Mouse (Mus musculus) cerebellum, adult 2 months (tissue): ENCODE results near the gene Unc5c. TPM values are rescaled to one million over a fixed set of nuclear protein-coding genes. Genes with fewer than 3 reads are reported as not detected.

Experiments used
- DNase-seq, 2 experiments: peaks; one replicate each; pipeline ENCODE4 v3.0.0; 2021
- H3K27ac ChIP-seq: fragments of 200-500 bp; 2 replicates; pipeline ENCODE4 v1.5.1; 2012; ENCODE audit warnings: low read length, control low read depth, inconsistent platforms; ENCODE audit not compliant: insufficient read depth
- H3K27me3 ChIP-seq: fragments of 200-500 bp; 2 replicates; pipeline ENCODE4 v1.6.1; 2012; ENCODE audit warnings: inconsistent platforms, mild to moderate bottlenecking, low read length, moderate library complexity; ENCODE audit not compliant: control insufficient read depth, insufficient read depth
- H3K4me1 ChIP-seq: fragments of 200-500 bp; 2 replicates; pipeline ENCODE4 v1.6.1; 2011; ENCODE audit warnings: low read length; ENCODE audit not compliant: control insufficient read depth, insufficient read depth
- H3K4me3 ChIP-seq: fragments of 200-500 bp; replicated peaks from 2 replicates; pipeline ENCODE3; 2011; ENCODE audit warnings: mild to moderate bottlenecking, low read depth, low read length, control low read depth; ENCODE audit not compliant: insufficient read depth
- CTCF ChIP-seq: fragments of 200-500 bp; IDR thresholded peaks from 2 replicates; pipeline ENCODE4 v1.5.1; 2011; ENCODE audit warnings: low read depth, mild to moderate bottlenecking, control low read depth, low read length, moderate library complexity, borderline replicate concordance; ENCODE audit not compliant: insufficient read depth
- POLR2A ChIP-seq: fragments of 200-500 bp; IDR thresholded peaks from 2 replicates; pipeline ENCODE4 v1.6.1; 2011; ENCODE audit warnings: low read length, control low read depth, borderline replicate concordance; ENCODE audit not compliant: insufficient read depth
- WGBS: fragments of 180-500 bp; shearing (Covaris S2); methylation state at CpG from one replicate; pipeline ENCODE4 v1.1.7; 2018; 5-methylcytosine and 5-hydroxymethylcytosine counted together
- polyA plus RNA-seq: library from polyadenylated mRNA; depleted of rRNA; stranded (reverse); fragments of >200 nt; gene quantifications from 2 replicates; pipeline ENCODE4 v1.2.3, GENCODE M21; 2012

Gene Unc5c
- polyA plus RNA-seq, 1 experiment, result 19.4 TPM

DNA sequence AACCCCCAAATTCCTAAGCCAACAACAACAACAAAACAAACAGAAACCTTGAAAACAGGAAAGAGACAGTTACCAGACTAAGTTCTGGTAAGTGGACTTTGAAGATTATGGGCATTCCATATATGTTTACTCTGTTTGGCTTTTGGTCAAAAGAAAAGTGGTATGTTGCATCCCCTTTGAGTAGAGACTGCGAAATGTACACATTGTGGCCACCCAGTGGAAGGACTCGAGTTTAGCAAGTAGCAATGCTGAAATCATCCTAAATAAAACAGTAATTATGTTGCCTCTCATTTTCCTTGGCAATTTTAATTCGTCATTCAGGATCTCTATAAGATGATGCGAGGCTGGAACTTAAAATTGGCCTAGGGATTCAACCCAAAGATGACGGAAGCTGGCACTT, 8.2 kb downstream of the Unc5c start:
- 71% methylated on average over 5 of the region's 5 CpGs for WGBS

DNA sequence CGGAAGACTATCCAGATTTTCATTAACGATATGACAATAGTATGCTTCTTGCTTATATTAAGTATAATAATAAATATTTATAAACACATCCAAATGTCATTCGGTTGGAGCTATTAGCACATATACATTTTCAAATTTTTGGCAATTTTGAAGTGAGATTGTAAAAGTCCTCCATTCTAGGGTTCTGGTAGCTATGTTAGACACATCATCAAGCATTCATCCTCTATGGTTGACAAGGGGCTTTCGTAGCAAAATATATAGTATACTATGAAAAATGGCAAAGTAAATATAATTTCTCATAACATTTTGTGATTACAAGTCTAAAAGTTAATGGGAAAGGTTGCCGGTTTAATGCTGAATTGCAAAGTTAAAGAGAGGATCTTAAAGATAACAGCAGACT, 10.4 kb downstream of the Unc5c start:
- H3K4me1 ChIP-seq, result peaks cover 14% of the 10 kb centered on the region
- no peaks in the 10 kb centered on the region for H3K27me3 ChIP-seq
- H3K27ac ChIP-seq, result no peak overlapping the region
- no peak for DNase-seq
- WGBS, result 91% methylated on average over 5 of the region's 5 CpGs
- no peak for TF ChIP-seq CTCF
- no peak for TF ChIP-seq POLR2A
- H3K4me3 ChIP-seq, result no peak overlapping the region

More for the DNA sequence above, 8.2 kb downstream of the Unc5c start:
- Histone ChIP-seq H3K4me3 (no peak overlapping the region), H3K27me3 (no peaks in the 10 kb centered on the region), H3K4me1 (peaks cover 19% of the 10 kb centered on the region), H3K27ac (no peak overlapping the region)
- TF ChIP-seq POLR2A (no peak), CTCF (no peak)
- no peak for DNase-seq

DNA sequence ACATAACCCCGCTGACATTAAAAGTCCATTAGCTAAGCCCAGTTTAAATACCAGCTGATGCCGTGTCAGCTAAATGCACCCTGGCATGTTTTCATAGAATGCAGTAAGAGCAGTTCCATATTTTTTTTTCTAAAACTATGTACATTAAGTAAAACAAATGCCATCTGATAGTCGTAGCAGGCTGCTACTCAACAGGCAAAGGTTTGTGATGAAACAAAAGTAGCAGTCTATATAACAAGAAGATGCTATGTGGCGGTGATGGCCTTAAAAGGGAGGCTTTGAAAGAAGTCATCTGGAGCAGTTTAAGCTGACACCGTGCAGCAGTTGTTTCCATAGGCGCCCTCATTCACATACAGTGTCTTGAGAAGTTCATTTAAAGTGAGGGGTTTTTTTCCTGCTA, 10.9 kb downstream of the Unc5c start:
- H3K4me1 ChIP-seq, result peaks cover 14% of the 10 kb centered on the region
- H3K27me3 ChIP-seq, result no peaks in the 10 kb centered on the region
- 53% methylated on average over 6 of the region's 6 CpGs for WGBS
- H3K4me3 ChIP-seq, result no peak overlapping the region
- no peak for DNase-seq
- TF ChIP-seq POLR2A (no peak), CTCF (no peak)
- H3K27ac ChIP-seq, result no peak overlapping the region

DNA sequence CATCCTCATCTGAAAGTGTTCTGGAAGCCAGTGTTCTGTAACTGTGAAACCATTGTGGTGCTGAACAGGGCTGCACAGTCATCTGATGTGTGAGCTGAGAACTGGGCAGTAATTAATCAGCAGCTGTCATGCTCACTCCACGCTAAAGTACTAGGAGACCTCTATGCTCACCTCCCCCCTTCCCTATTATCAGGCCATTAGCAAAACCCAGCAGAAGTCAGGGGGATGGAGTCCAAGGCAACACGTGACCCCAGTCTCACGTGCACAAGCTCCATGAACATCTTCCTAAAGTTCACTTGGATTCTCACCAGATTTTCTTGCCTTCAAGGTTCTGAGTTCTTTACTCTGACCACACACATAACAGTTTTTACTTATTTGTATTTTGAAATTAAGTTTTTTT, 11.7 kb downstream of the Unc5c start:
- WGBS, result 44% methylated on average over 3 of the region's 3 CpGs
- no peak overlapping the region for H3K27ac ChIP-seq
- no peak overlapping the region for H3K4me3 ChIP-seq
- no peaks in the 10 kb centered on the region for H3K27me3 ChIP-seq
- no peak for DNase-seq
- TF ChIP-seq POLR2A (no peak), CTCF (no peak)
- H3K4me1 ChIP-seq, result peaks cover 14% of the 10 kb centered on the region

DNA sequence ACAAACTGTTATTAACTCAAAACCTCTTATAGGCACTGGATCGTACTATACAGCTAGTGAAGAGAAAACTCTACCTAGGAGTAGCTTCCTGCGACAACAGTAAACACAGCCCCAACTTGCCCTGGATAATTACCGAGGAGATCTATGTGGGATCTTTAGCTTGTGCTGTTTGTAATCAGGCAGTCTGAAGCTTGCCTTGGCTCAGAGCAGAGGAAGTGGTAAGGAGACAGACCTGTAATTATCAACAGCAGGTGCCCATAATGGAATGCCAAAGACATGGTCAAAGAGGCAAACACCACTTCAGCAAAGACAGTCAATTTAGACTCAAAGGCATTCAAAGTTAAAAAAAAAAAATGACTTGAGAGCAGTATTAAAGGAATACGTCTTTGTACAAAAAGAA, 17.4 kb downstream of the Unc5c start:
- no peak for TF ChIP-seq POLR2A
- Histone ChIP-seq H3K27me3 (no peaks in the 10 kb centered on the region), H3K27ac (no peak overlapping the region), H3K4me1 (no peaks in the 10 kb centered on the region), H3K4me3 (no peak overlapping the region)
- DNase-seq, result no peak
- 61% methylated on average over 4 of the region's 4 CpGs for WGBS

DNA sequence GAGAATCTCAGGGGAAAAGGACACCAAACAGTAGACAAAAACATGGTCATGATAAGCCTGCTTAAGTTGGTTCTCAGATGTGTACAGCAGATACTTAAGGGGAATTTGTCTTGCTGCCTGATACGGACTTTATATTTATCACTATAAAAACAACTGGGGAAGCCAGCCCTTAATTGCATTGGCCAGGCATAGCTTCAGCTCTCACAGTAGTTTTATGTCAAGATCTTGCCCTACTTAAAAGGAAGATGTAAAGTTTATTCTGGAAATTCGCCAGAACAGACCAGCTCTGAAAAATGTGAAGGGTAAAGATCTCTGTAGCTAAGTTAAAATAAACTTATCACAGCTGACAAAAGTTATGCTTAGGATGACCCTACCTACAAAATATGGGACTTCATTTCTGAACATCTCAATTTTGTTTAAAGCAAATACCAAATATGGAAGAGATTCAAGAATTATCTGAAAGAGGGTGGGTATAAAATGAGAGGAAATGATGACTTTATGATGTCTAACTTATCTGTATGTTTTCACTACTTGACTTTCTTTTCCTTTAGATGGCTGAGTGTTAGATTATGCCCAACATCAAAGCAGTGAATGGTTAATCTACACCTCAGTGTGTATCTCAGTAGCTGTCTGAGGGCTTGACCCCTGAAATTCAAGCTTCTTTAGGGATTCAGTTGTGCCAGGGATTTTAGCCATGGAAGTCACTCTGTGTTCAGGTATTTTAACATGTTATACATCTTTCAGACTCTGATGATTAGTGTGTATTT, 18.8 kb downstream of the Unc5c start:
- no peak overlapping the region for H3K27ac ChIP-seq
- WGBS, result 92% methylated on average over 2 of the region's 2 CpGs
- no peak for TF ChIP-seq CTCF
- no peak for TF ChIP-seq POLR2A
- H3K4me3 ChIP-seq, result no peak overlapping the region
- no peak for DNase-seq
- no peaks in the 10 kb centered on the region for H3K4me1 ChIP-seq
- no peaks in the 10 kb centered on the region for H3K27me3 ChIP-seq

DNA sequence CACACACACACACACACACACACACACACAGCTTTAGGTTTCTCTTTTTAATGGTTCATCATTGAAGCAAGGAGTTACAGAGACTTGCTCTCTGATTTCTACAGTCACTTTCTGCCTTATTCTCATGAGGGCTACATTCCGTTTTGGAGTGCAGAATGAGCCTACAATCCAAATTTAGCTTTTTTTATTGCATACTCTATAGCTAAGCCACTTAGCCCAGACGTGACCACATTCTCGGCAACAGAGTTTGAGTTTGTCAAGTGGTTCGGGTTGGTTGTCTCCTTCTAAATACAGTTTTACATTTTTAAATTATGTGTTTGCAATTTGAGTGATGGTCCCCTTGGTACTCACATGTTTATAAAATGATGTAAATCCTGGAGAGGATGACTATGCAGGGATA, 20.2 kb downstream of the Unc5c start:
- TF ChIP-seq POLR2A (no peak), CTCF (no peak)
- Histone ChIP-seq H3K27ac (no peak overlapping the region), H3K4me3 (no peak overlapping the region), H3K27me3 (no peaks in the 10 kb centered on the region), H3K4me1 (no peaks in the 10 kb centered on the region)
- no peak for DNase-seq
- WGBS, result 79% methylated on average over 4 of the region's 4 CpGs

DNA sequence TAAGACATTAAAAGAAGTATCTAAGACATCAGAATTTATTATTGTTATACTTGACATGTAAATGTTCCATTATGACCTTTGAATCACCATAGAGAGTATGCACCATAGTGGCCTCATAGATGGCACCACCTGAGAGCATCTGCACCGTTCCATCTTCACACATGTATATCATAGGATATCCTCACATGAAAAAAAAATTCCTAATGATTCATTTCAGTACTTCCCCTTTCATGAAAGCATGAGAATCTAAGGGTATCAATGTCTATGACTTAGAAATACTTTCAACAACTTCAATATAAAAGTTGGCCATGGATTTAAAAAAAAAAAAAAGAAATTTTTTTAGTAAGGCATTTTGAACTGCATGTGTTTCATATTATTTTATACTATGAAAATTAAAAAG, 25.6 kb downstream of the Unc5c start:
- 86% methylated on average over 1 of the region's 1 CpGs for WGBS
- H3K27me3 ChIP-seq, result no peaks in the 10 kb centered on the region
- TF ChIP-seq CTCF, result no peak
- no peak for TF ChIP-seq POLR2A
- no peak overlapping the region for H3K4me3 ChIP-seq
- peaks cover 7% of the 10 kb centered on the region for H3K4me1 ChIP-seq
- no peak overlapping the region for H3K27ac ChIP-seq
- no peak for DNase-seq

DNA sequence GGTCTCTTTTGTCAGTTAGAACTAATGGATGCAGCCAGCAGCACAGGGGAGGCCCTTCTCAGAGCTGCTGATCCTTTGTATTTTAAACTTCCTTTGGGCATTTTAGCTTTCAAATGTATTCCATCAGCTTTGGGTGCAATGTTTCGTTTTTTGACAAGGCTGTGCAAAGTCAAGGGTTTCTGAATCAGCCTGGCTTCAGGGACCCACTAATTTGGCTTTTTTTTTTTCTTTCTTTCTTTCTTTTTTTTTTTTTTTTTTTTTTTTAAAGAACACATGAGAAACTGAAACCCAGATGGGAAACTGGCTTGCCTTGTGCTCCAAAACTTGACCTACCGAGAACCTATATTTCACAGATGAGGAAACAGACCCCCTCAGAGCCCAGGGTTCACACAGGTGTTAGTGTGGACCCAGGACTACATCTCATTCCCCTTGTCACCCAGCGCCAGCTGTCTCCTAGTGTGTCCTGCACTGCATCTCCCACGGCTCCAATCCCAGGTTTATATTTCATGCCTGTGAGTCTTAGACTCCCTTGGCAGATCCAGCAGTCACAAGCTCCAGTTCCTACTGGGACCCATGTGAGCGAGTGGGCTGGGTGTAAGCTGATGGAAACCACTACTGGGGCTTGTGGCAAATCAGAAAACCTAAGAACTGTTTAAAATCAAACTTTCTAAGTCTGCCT, 26.4 kb downstream of the Unc5c start:
- Histone ChIP-seq H3K4me1 (peaks cover 7% of the 10 kb centered on the region), H3K4me3 (no peak overlapping the region), H3K27ac (peak overlapping the region; percentile 58; the same call in 1 of the 2 replicates), H3K27me3 (no peaks in the 10 kb centered on the region)
- 25% methylated on average over 5 of the region's 5 CpGs for WGBS
- DNase-seq, result peak in 1 of 2 experiments; percentile 26
- TF ChIP-seq CTCF, result no peak
- TF ChIP-seq POLR2A, result no peak
